Mouse (Mus musculus): ENCODE measurements around the gene Dusp11.
"Not testable (repeated sequence)": the region's sequence is repeated elsewhere in the genome, so short reads cannot be mapped to it uniquely, and the experiment has no call there.

The Dusp11 gene

GRCm38 (mm10) chr6:85898596-85899475 is 62.6 kb downstream of the Dusp11 start:
- in situ Hi-C loops (cut with MseI, MboI): not testable (repeated sequence)

- in situ Hi-C loops (cut with MseI, MboI): not testable (repeated sequence)
Observed at GRCm38 (mm10) chr6:85895061-85895648, 66.3 kb downstream of the Dusp11 start.
